Mouse (Mus musculus): ENCODE measurements around the gene Rabl3. TPM values are rescaled to one million over a fixed set of nuclear protein-coding genes. Genes with fewer than 3 reads are reported as not detected.

Rabl3 gene
- polyA plus RNA-seq, 1 experiment from 2014 or later, result 31.0 TPM

Other genes with a start within 250 kb of the Rabl3 start
- gene Stxbp5l, start 154.9 kb upstream of the Rabl3 start, polyA plus RNA-seq (2015; fragmentation: Nextera tagmentation; extraction: Ambion mirVana), result 1.5 and 2.4 TPM in 2 replicates
- gene Gtf2e1, start 96 bp upstream of the Rabl3 start, polyA plus RNA-seq (2015; fragmentation: Nextera tagmentation; extraction: Ambion mirVana), result 16.4 and 17.3 TPM in 2 replicates
- 1.2 TPM in 2 replicates for gene Hgd, start 40.3 kb downstream of the Rabl3 start, polyA plus RNA-seq (2015; fragmentation: Nextera tagmentation; extraction: Ambion mirVana)
- gene Ndufb4, start 114.6 kb downstream of the Rabl3 start, polyA plus RNA-seq (2015; fragmentation: Nextera tagmentation; extraction: Ambion mirVana), result 58.1 and 60.9 TPM in 2 replicates
- gene Fstl1, start 237.0 kb downstream of the Rabl3 start, polyA plus RNA-seq (2015; fragmentation: Nextera tagmentation; extraction: Ambion mirVana), result 208 and 225 TPM in 2 replicates

All from intestine, embryonic 16.5 days (tissue).